Mouse (Mus musculus): ENCODE results near the gene Smc2. TPM values are rescaled to one million over a fixed set of nuclear protein-coding genes. Genes with fewer than 3 reads are reported as not detected.

The Smc2 gene
- 11.6 TPM for total RNA-seq (2023)

DNA sequence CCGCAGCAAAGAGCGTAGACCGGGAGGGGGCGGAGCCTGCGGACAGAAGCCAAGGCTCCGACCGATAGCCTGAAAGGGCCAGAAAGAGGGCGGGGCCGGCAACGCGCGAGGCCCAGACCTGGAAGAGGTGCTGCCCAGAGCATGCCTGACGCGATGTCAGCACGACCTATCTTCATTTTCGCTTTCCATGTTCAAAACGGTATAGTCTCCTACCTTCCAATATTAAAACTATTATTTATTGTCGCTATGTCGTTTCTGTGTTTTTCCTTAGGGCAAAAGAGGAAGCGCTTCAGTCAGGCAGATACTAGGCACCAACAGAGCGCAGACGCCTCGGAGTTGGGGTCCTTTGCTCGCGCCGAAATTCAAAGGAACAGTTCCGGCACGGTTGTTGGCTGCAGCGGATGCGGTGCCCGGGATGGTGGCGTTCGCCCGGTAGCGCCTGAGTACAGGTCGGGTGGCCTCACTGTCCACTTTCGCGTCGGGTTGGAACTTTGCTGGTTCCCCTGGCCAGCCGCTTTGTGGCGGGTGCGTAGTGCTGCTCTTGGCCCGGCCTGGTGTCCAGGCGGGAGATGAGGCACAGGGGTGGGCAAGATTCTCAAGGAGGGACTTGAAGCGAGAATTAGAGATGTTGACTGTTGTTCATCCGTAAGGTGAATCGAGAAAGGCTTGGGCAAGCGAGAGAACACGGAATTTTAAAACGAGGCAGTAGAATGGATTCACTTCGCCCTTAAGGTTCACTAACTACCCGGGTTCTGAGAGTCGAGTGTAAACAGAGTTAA, at the start of gene Smc2:
Smc2 (plus strand) TSS at position 358 of the 779 bp plus-strand sequence.

DNA sequence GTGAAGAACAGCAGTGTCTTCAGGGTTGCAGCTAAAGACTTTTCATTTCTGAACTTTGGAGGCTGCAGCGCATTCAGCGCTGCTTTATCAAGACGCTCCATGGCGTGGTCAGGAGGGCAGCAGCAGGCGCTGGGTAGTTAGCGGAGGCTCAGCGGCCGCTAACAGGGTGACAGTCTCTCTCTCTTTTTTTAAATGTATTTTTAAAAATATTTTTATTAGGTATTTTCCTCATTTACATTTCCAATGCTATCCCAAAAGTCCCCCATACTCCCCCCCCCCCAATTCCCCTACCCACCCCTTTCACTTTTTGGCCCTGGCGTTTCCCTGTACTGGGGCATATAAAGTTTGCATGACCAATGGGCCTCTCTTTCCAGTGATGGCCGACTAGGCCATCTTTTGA, 58.1 kb downstream of the Smc2 start, which contains the start of gene Vma21-ps:
Vma21-ps (minus strand) TSS at position 101 of the 400 bp plus-strand sequence.

Other genes with a start within 250 kb of the Smc2 start
- not detected for gene Vma21-ps, start 58.0 kb downstream of the Smc2 start, total RNA-seq (2023)
- gene Toporsl, start 157.0 kb downstream of the Smc2 start, total RNA-seq (2023), result not detected